Mouse (Mus musculus): ENCODE results near the gene Aicda.
"Not testable (repeated sequence)": the region's sequence is repeated elsewhere in the genome, so short reads cannot be mapped to it uniquely, and the experiment has no call there.

The Aicda gene

GRCm38 (mm10) chr6:122553606-122554005 lies at the start of gene Aicda:
Aicda (plus strand) TSS chr6:122553801.
- no peak for DNase-seq

- no peak for DNase-seq
Measured at GRCm38 (mm10) chr6:122505041-122505440, 48.6 kb upstream of the Aicda start.

- DNase-seq: no peak
Measured at GRCm38 (mm10) chr6:122505545-122505944, 48.1 kb upstream of the Aicda start, which contains the start of gene Mfap5. Mfap5 (plus strand) TSS chr6:122505845.

GRCm38 (mm10) chr6:122508494-122508893 lies 45.1 kb upstream of the Aicda start:
- DNase-seq: no peak

GRCm38 (mm10) chr6:122512914-122513878 lies 40.4 kb upstream of the Aicda start:
- no peak for DNase-seq

- DNase-seq: no peak
Measured at GRCm38 (mm10) chr6:122514312-122514711, 39.3 kb upstream of the Aicda start.

- not testable (repeated sequence) for DNase-seq
Measured at GRCm38 (mm10) chr6:122515762-122516161, 37.8 kb upstream of the Aicda start.

- DNase-seq: no peak
Measured at GRCm38 (mm10) chr6:122517668-122518067, 35.9 kb upstream of the Aicda start.

- no peak for DNase-seq
Measured at GRCm38 (mm10) chr6:122519384-122519783, 34.2 kb upstream of the Aicda start.

GRCm38 (mm10) chr6:122522595-122522994 lies 31.0 kb upstream of the Aicda start:
- no peak for DNase-seq

GRCm38 (mm10) chr6:122523289-122523688 lies 30.3 kb upstream of the Aicda start:
- no peak for DNase-seq

- no peak for DNase-seq
Measured at GRCm38 (mm10) chr6:122527596-122527995, 26.0 kb upstream of the Aicda start.

- DNase-seq: no peak
Measured at GRCm38 (mm10) chr6:122528136-122528535, 25.5 kb upstream of the Aicda start.

GRCm38 (mm10) chr6:122531466-122532174 lies 22.0 kb upstream of the Aicda start:
- no peak for DNase-seq

GRCm38 (mm10) chr6:122532883-122533302 lies 20.7 kb upstream of the Aicda start:
- DNase-seq: no peak

GRCm38 (mm10) chr6:122534032-122534431 lies 19.6 kb upstream of the Aicda start:
- no peak for DNase-seq

- no peak for DNase-seq
Measured at GRCm38 (mm10) chr6:122539564-122539963, 14.0 kb upstream of the Aicda start.

GRCm38 (mm10) chr6:122542459-122542858 lies 11.1 kb upstream of the Aicda start:
- not testable (repeated sequence) for DNase-seq

GRCm38 (mm10) chr6:122543574-122543973 lies 10.0 kb upstream of the Aicda start:
- no peak for DNase-seq

- no peak for DNase-seq
Measured at GRCm38 (mm10) chr6:122544672-122545071, 8.9 kb upstream of the Aicda start.

- no peak for DNase-seq
Measured at GRCm38 (mm10) chr6:122545289-122545882, 8.2 kb upstream of the Aicda start.

GRCm38 (mm10) chr6:122545948-122546347 lies 7.7 kb upstream of the Aicda start:
- no peak for DNase-seq

- no peak for DNase-seq
Measured at GRCm38 (mm10) chr6:122554102-122554501, 501 bp downstream of the Aicda start.

All from cerebellum, adult 11-12 months (tissue).